Mouse (Mus musculus) liver, adult 2 months (tissue): ENCODE data around the gene Gins2. TPM values are rescaled to one million over a fixed set of nuclear protein-coding genes. Genes with fewer than 3 reads are reported as not detected.

Experiments used
- DNase-seq: peaks from one replicate; pipeline ENCODE4 v3.0.0-alpha.2; 2011; ENCODE audit warnings: low read depth, low spot score; ENCODE audit errors: extremely low read depth
- H3K27ac ChIP-seq: fragments of 200-500 bp; replicated peaks from 2 replicates; pipeline ENCODE4 v1.5.1; 2012; ENCODE audit warnings: low read depth, mild to moderate bottlenecking, control low read depth, inconsistent platforms, low read length; ENCODE audit not compliant: insufficient read depth
- H3K27me3 ChIP-seq: fragments of 200-500 bp; 2 replicates; pipeline ENCODE4 v1.6.1; 2012; ENCODE audit warnings: mild to moderate bottlenecking, moderate library complexity, low read length, inconsistent platforms; ENCODE audit not compliant: control insufficient read depth, insufficient read depth
- H3K36me3 ChIP-seq: fragments of 200-500 bp; 2 replicates; pipeline ENCODE4 v1.6.1; 2012; ENCODE audit warnings: low read length, inconsistent platforms; ENCODE audit not compliant: control insufficient read depth, insufficient read depth
- H3K4me1 ChIP-seq: fragments of 200-500 bp; 2 replicates; pipeline ENCODE4 v1.6.1; 2011; ENCODE audit warnings: low read length; ENCODE audit not compliant: control insufficient read depth, insufficient read depth
- H3K4me3 ChIP-seq: fragments of 200-500 bp; 2 replicates; pipeline ENCODE4 v1.5.1; 2011; ENCODE audit warnings: low read depth, mild to moderate bottlenecking, control low read depth, low read length, moderate library complexity; ENCODE audit not compliant: insufficient read depth
- H3K79me2 ChIP-seq: fragments of 200-500 bp; 2 replicates; pipeline ENCODE4 v1.6.1; 2012; ENCODE audit warnings: inconsistent platforms, mild to moderate bottlenecking, low read length, moderate library complexity; ENCODE audit not compliant: control insufficient read depth, insufficient read depth
- H3K9ac ChIP-seq: fragments of 200-500 bp; 2 replicates; pipeline ENCODE4 v1.6.1; 2012; ENCODE audit warnings: low read depth, mild to moderate bottlenecking, control low read depth, inconsistent platforms, low read length
- CTCF ChIP-seq: fragments of 200-500 bp; IDR thresholded peaks from 2 replicates; pipeline ENCODE4 v1.5.1; 2011; ENCODE audit warnings: low read depth, low read length, control low read depth
- POLR2A ChIP-seq: fragments of 200-500 bp; IDR thresholded peaks from 2 replicates; pipeline ENCODE4 v1.6.1; 2011; ENCODE audit warnings: low read length, control low read depth; ENCODE audit not compliant: insufficient read depth; ENCODE audit errors: extremely low read depth
- WGBS: fragments of 180-500 bp; shearing (Covaris S2); methylation state at CpG from one replicate; pipeline ENCODE4 v1.1.7; 2018; 5-methylcytosine and 5-hydroxymethylcytosine counted together
- polyA plus RNA-seq: library from polyadenylated mRNA; depleted of rRNA; stranded (reverse); fragments of >200 nt; gene quantifications from 2 replicates; pipeline ENCODE4 v1.2.3, GENCODE M21; 2012; rRNA removed
- total RNA-seq: library from RNA; depleted of rRNA; stranded (reverse); fragments of >200 nt; gene quantifications from 2 replicates; pipeline ENCODE4 v1.2.3, GENCODE M21; 2014; rRNA removed

Gene Gins2
- total and polyA plus RNA-seq, 2 experiments = 0.37 to 1.9 TPM

GRCm38 (mm10) chr8:120531775-120532516, 57.2 kb downstream of the Gins2 start:
- DNase-seq = no peak
- no peak overlapping the region for H3K27ac ChIP-seq
- no peaks in the 10 kb centered on the region for H3K36me3 ChIP-seq
- H3K4me1 ChIP-seq = peaks cover 4% of the 10 kb centered on the region; the same call in 1 of the 2 replicates
- TF ChIP-seq POLR2A (no peak), CTCF (no peak)
- H3K4me3 ChIP-seq = no peak overlapping the region
- H3K27me3 ChIP-seq = no peaks in the 10 kb centered on the region
- 81% methylated on average over 10 of the region's 10 CpGs for WGBS
- H3K9ac ChIP-seq = no peak overlapping the region
- H3K79me2 ChIP-seq = 0 out of 2 replicates have a peak, but pooled peaks cover 4% of the 10 kb centered on the region

- Histone ChIP-seq H3K4me1 (no peaks in the 10 kb centered on the region), H3K27me3 (no peaks in the 10 kb centered on the region), H3K27ac (no peak overlapping the region)
These were observed 58.0 kb downstream of the Gins2 start for GRCm38 (mm10) chr8:120530954-120531656.

GRCm38 (mm10) chr8:120529226-120529625, 59.9 kb downstream of the Gins2 start:
- peak; percentile 76 for DNase-seq
- H3K4me1 ChIP-seq = no peaks in the 10 kb centered on the region
- no peaks in the 10 kb centered on the region for H3K27me3 ChIP-seq
- 16% methylated on average over 7 of the region's 7 CpGs for WGBS
- TF ChIP-seq CTCF (no peak), POLR2A (no peak)
- no peaks in the 10 kb centered on the region for H3K36me3 ChIP-seq
- peaks cover 8% of the 10 kb centered on the region; the same call in 1 of the 2 replicates for H3K79me2 ChIP-seq
- no peak overlapping the region for H3K9ac ChIP-seq
- H3K4me3 ChIP-seq = no peak overlapping the region
- no peak overlapping the region for H3K27ac ChIP-seq

More at GRCm38 (mm10) chr8:120530954-120531656, 58.0 kb downstream of the Gins2 start:
- Histone ChIP-seq H3K4me3 (no peak overlapping the region), H3K9ac (no peak overlapping the region), H3K79me2 (peaks cover 4% of the 10 kb centered on the region; the same call in 1 of the 2 replicates), H3K36me3 (no peaks in the 10 kb centered on the region)
- 89% methylated on average over 16 of the region's 16 CpGs for WGBS
- no peak for DNase-seq
- no peak for TF ChIP-seq POLR2A
- TF ChIP-seq CTCF = no peak

Other genes starting within 250 kb of the Gins2 start
- 12.0 and 21.2 TPM in 2 replicates for gene 1190005I06Rik, start 58.3 kb upstream of the Gins2 start, total RNA-seq
- gene 1190005I06Rik, start 58.3 kb upstream of the Gins2 start, polyA plus RNA-seq = 11.9 and 15.3 TPM in 2 replicates
- gene Gm27021, start 78.8 kb upstream of the Gins2 start, total RNA-seq = 1.4 TPM in 1 of 2 replicates, not detected in the other
- not detected in 2 replicates for gene Gm27021, start 78.8 kb upstream of the Gins2 start, polyA plus RNA-seq
- gene Cox4i1, start 78.9 kb upstream of the Gins2 start, total RNA-seq = 706 and 858 TPM in 2 replicates
- gene Cox4i1, start 78.9 kb upstream of the Gins2 start, polyA plus RNA-seq = 1,059 and 1,162 TPM in 2 replicates
- gene Emc8, start 79.3 kb upstream of the Gins2 start, total RNA-seq = 6.7 and 11.9 TPM in 2 replicates
- gene Emc8, start 79.3 kb upstream of the Gins2 start, polyA plus RNA-seq = 47.8 and 53.3 TPM in 2 replicates
- 5.5 and 7.6 TPM in 2 replicates for gene Irf8, start 147.1 kb upstream of the Gins2 start, total RNA-seq
- 3.3 and 7.0 TPM in 2 replicates for gene Irf8, start 147.1 kb upstream of the Gins2 start, polyA plus RNA-seq